Comparison of ENCODE assay signal across 9 mouse cellular contexts in genomic region chr15:31091916-31092570, GRCm38 (mm10).
A peak's percentile ranks its signal among the peaks of the same experiment; 100 is the strongest.
DNase-seq lines count a peak whose midpoint lies in the region; ATAC-seq and TF ChIP-seq lines count a peak whose summit lies in the region.
"Had no signal": no experiment of that assay in that cellular context is flagged by ENCODE, and none has a peak within 500 bp of the region (broad histone marks: within the 10 kb centered on the region; RNA-seq: fewer than 3 reads in every experiment).

No protein-coding gene starts in this region.

- H3K9me3 ChIP-seq in neural tube, embryonic 15.5 days (replicated peaks): no peaks in the 10 kb centered on the region
- H3K9me3 ChIP-seq: neural tube, embryonic 13.5 days had no signal

- TF ChIP-seq CTCF in layer of hippocampus, adult 2 months (conservative IDR thresholded peaks at IDR 0.05): no peak

- peaks cover 10% of the 10 kb centered on the region; the same call in 1 of the 2 replicates for H3K4me1 ChIP-seq in neural tube, embryonic 15.5 days
- H3K4me1 ChIP-seq: neural tube, embryonic 13.5 days had no signal

- H3K36me3 ChIP-seq in neural tube, embryonic 15.5 days: no peaks in the 10 kb centered on the region
- H3K36me3 ChIP-seq: neural tube, embryonic 13.5 days had no signal

- DNase-seq in neural tube, embryonic 10.5 days (ENCODE audit: extremely low spot score, low spot score): no peak
- peak; percentile 79 for DNase-seq in cerebellum, adult 9-11 months
- peak; percentile 76 to 86 for DNase-seq in layer of hippocampus, adult 2 months (ENCODE audit: low spot score in 2 of 2)
- DNase-seq in right cerebral cortex, postnatal 14 days: peak; percentile 84
- no peak for DNase-seq in spleen, adult 18-20 months

- H3K4me2 ChIP-seq in neural tube, embryonic 15.5 days: no peak overlapping the region
- H3K4me2 ChIP-seq: neural tube, embryonic 13.5 days had no signal

- no peak overlapping the region for H3K27ac ChIP-seq in neural tube, embryonic 15.5 days (replicated peaks)
- peak overlapping the region; percentile 63 for H3K27ac ChIP-seq in layer of hippocampus, adult 2 months
- H3K27ac ChIP-seq: kidney, postnatal 0 days; neural tube, embryonic 13.5 days had no signal

- no peak overlapping the region for H3K9ac ChIP-seq in neural tube, embryonic 15.5 days (replicated peaks)
- H3K9ac ChIP-seq: neural tube, embryonic 13.5 days had no signal

- H3K4me3 ChIP-seq in neural tube, embryonic 15.5 days (replicated peaks): no peak overlapping the region
- no peak overlapping the region for H3K4me3 ChIP-seq in layer of hippocampus, adult 2 months
- H3K4me3 ChIP-seq: neural tube, embryonic 13.5 days had no signal

- peak; percentile 24; the same call in 1 of the 2 replicates for ATAC-seq in neural tube, embryonic 15.5 days (ENCODE audit: low FRiP score)
- ATAC-seq in erythroid progenitor cell, adult 5-6 weeks (replicated peaks; ENCODE audit: low FRiP score, poor library complexity, severe bottlenecking): no peak

- no peaks in the 10 kb centered on the region for H3K27me3 ChIP-seq in neural tube, embryonic 15.5 days (replicated peaks)
- H3K27me3 ChIP-seq: neural tube, embryonic 13.5 days had no signal

- 57% methylated on average over 5 of the region's 5 CpGs for WGBS in neural tube, embryonic 15.5 days

Comparison
In these comparisons a context has a peak if more than half of its experiments do, and no peak if none do; other contexts are left out.
1. DNase-seq: peak in cerebellum, adult 9-11 months (single experiment), layer of hippocampus, adult 2 months (2 of 2) and right cerebral cortex, postnatal 14 days (single experiment); none in neural tube, embryonic 10.5 days (single experiment) and spleen, adult 18-20 months (0 of 2).